Comparison of ENCODE assay signal across 12 mouse cellular contexts in genomic region chr4:82489939-82490338, GRCm38 (mm10).
DNase-seq lines count a peak whose midpoint lies in the region; ATAC-seq and TF ChIP-seq lines count a peak whose summit lies in the region.
"Had no signal": no experiment of that assay in that cellular context is flagged by ENCODE, and none has a peak within 500 bp of the region (broad histone marks: within the 10 kb centered on the region; RNA-seq: fewer than 3 reads in every experiment).

No protein-coding gene starts in this region.

- no peak for DNase-seq in forebrain, embryonic 14.5 days (ENCODE audit: low spot score)
- no peak for DNase-seq in ES-E14 (ENCODE audit: low read depth, low spot score)
- no peak for DNase-seq in hindbrain, postnatal 0 days (ENCODE audit: low spot score)
- no peak for DNase-seq in cerebellum, postnatal 10 days
- DNase-seq in thymus, postnatal 36 days, result no peak
- DNase-seq: adrenal gland, adult 8-10 months; kidney, postnatal 25 days had no signal

- no peak for TF ChIP-seq CTCF in hindbrain, postnatal 0 days (IDR thresholded peaks at IDR 0.05; ENCODE audit: low read depth)

- H3K27ac ChIP-seq in forebrain, embryonic 14.5 days (ENCODE audit: low read depth, low read length), result no peak overlapping the region
- H3K27ac ChIP-seq in forebrain, embryonic 12.5 days, result no peak overlapping the region
- H3K27ac ChIP-seq in hindbrain, embryonic 15.5 days (replicated peaks), result no peak overlapping the region
- H3K27ac ChIP-seq in hindbrain, embryonic 12.5 days, result no peak overlapping the region
- H3K27ac ChIP-seq in ES-E14 (ENCODE audit: insufficient read depth, low read depth, low read length, poor library complexity, severe bottlenecking), result peak overlapping the region; percentile 50; the same call in 1 of the 2 replicates
- H3K27ac ChIP-seq in hindbrain, postnatal 0 days, result no peak overlapping the region
- H3K27ac ChIP-seq: liver, embryonic 15.5 days; midbrain, embryonic 12.5 days had no signal

- in situ Hi-C loops in ES-E14 (cut with MboI; ENCODE audit: low sequenced_read_pairs in 2 of 2, unreplicated experiment in 2 of 2), result no loop called here

- H3K4me2 ChIP-seq in forebrain, embryonic 14.5 days (ENCODE audit: low read length), result peak overlapping the region; percentile 43
- no peak overlapping the region for H3K4me2 ChIP-seq in forebrain, embryonic 12.5 days
- H3K4me2 ChIP-seq in hindbrain, embryonic 15.5 days, result peak overlapping the region; percentile 22
- H3K4me2 ChIP-seq in hindbrain, embryonic 12.5 days (replicated peaks), result no peak overlapping the region
- peak overlapping the region; percentile 16; the same call in 1 of the 2 replicates for H3K4me2 ChIP-seq in hindbrain, postnatal 0 days (ENCODE audit: low read depth, low read length)
- H3K4me2 ChIP-seq: liver, embryonic 15.5 days; midbrain, embryonic 12.5 days had no signal

- 40% methylated on average over 2 of the region's 2 CpGs for WGBS in forebrain, embryonic 14.5 days
- WGBS in forebrain, embryonic 12.5 days, result 51% methylated on average over 2 of the region's 2 CpGs
- WGBS in hindbrain, embryonic 15.5 days, result 23% methylated on average over 2 of the region's 2 CpGs
- WGBS in hindbrain, embryonic 12.5 days, result 21% methylated on average over 2 of the region's 2 CpGs
- WGBS in hindbrain, postnatal 0 days, result 32% methylated on average over 2 of the region's 2 CpGs

- peaks cover 19% of the 10 kb centered on the region for H3K36me3 ChIP-seq in forebrain, embryonic 14.5 days (ENCODE audit: control insufficient read depth, insufficient read depth, low read length)
- peaks cover 21% of the 10 kb centered on the region for H3K36me3 ChIP-seq in forebrain, embryonic 12.5 days (replicated peaks)
- no peaks in the 10 kb centered on the region for H3K36me3 ChIP-seq in hindbrain, embryonic 15.5 days
- peaks cover 4% of the 10 kb centered on the region; the same call in 1 of the 2 replicates for H3K36me3 ChIP-seq in hindbrain, embryonic 12.5 days
- no peaks in the 10 kb centered on the region for H3K36me3 ChIP-seq in ES-E14 (ENCODE audit: control insufficient read depth, insufficient read depth, low read length, poor library complexity, severe bottlenecking)
- H3K36me3 ChIP-seq in hindbrain, postnatal 0 days (ENCODE audit: insufficient read depth, low read length), result no peaks in the 10 kb centered on the region
- H3K36me3 ChIP-seq: liver, embryonic 15.5 days had no signal

- no peak for ATAC-seq in forebrain, embryonic 14.5 days
- ATAC-seq in forebrain, embryonic 12.5 days (ENCODE audit: low FRiP score), result no peak
- ATAC-seq in hindbrain, embryonic 15.5 days (ENCODE audit: low FRiP score, low read depth), result no peak
- no peak for ATAC-seq in hindbrain, embryonic 12.5 days (ENCODE audit: low FRiP score)
- no peak for ATAC-seq in hindbrain, postnatal 0 days

- peaks cover 27% of the 10 kb centered on the region for H3K4me1 ChIP-seq in forebrain, embryonic 14.5 days (ENCODE audit: control insufficient read depth, insufficient read depth, low read length)
- H3K4me1 ChIP-seq in forebrain, embryonic 12.5 days, result peaks cover 26% of the 10 kb centered on the region
- peaks cover 31% of the 10 kb centered on the region for H3K4me1 ChIP-seq in hindbrain, embryonic 15.5 days (replicated peaks)
- H3K4me1 ChIP-seq in hindbrain, embryonic 12.5 days, result peaks cover 11% of the 10 kb centered on the region
- H3K4me1 ChIP-seq in ES-E14 (ENCODE audit: control insufficient read depth in 2 of 2, insufficient read depth in 2 of 2, low read length in 2 of 2, poor library complexity in 1 of 2), result peaks cover 4 to 11% of the 10 kb centered on the region in 2 experiments; a peak in 3 of 4 replicates
- 0 out of 2 replicates have a peak, but pooled peaks cover 3% of the 10 kb centered on the region for H3K4me1 ChIP-seq in hindbrain, postnatal 0 days (ENCODE audit: insufficient read depth, low read length)

- H3K4me3 ChIP-seq in forebrain, embryonic 14.5 days (ENCODE audit: low read depth, low read length), result no peak overlapping the region
- H3K4me3 ChIP-seq in forebrain, embryonic 12.5 days (replicated peaks), result no peak overlapping the region
- no peak overlapping the region for H3K4me3 ChIP-seq in hindbrain, embryonic 15.5 days
- H3K4me3 ChIP-seq in hindbrain, embryonic 12.5 days, result no peak overlapping the region
- H3K4me3 ChIP-seq in ES-E14 (ENCODE audit: insufficient read depth in 1 of 2, low read depth in 1 of 2, low read length in 2 of 2, poor library complexity in 1 of 2, severe bottlenecking in 1 of 2), result no peak overlapping the region
- no peak overlapping the region for H3K4me3 ChIP-seq in hindbrain, postnatal 0 days (ENCODE audit: low read length)
- H3K4me3 ChIP-seq: liver, embryonic 15.5 days; midbrain, embryonic 12.5 days had no signal

- H3K9ac ChIP-seq in forebrain, embryonic 14.5 days (ENCODE audit: low read length), result 0 out of 2 replicates have a peak overlapping the region, but pooled peaks have one; percentile 5
- H3K9ac ChIP-seq in forebrain, embryonic 12.5 days, result no peak overlapping the region
- H3K9ac ChIP-seq in hindbrain, embryonic 15.5 days, result no peak overlapping the region
- no peak overlapping the region for H3K9ac ChIP-seq in hindbrain, embryonic 12.5 days
- H3K9ac ChIP-seq in ES-E14 (ENCODE audit: insufficient read depth, low read depth, low read length, poor library complexity, severe bottlenecking), result no peak overlapping the region
- H3K9ac ChIP-seq in hindbrain, postnatal 0 days (replicated peaks; ENCODE audit: low read length), result no peak overlapping the region
- H3K9ac ChIP-seq: liver, embryonic 15.5 days; midbrain, embryonic 12.5 days had no signal

- H3K9me3 ChIP-seq in forebrain, embryonic 14.5 days (replicated peaks; ENCODE audit: control insufficient read depth, low read length), result no peaks in the 10 kb centered on the region
- no peaks in the 10 kb centered on the region for H3K9me3 ChIP-seq in forebrain, embryonic 12.5 days
- no peaks in the 10 kb centered on the region for H3K9me3 ChIP-seq in hindbrain, embryonic 15.5 days
- H3K9me3 ChIP-seq in hindbrain, embryonic 12.5 days (replicated peaks), result no peaks in the 10 kb centered on the region
- H3K9me3 ChIP-seq in ES-E14 (ENCODE audit: control insufficient read depth, insufficient read depth, low read depth, low read length), result no peaks in the 10 kb centered on the region
- H3K9me3 ChIP-seq in hindbrain, postnatal 0 days (ENCODE audit: low read length), result no peaks in the 10 kb centered on the region
- H3K9me3 ChIP-seq: liver, embryonic 15.5 days; midbrain, embryonic 12.5 days had no signal

- H3K27me3 ChIP-seq in forebrain, embryonic 14.5 days (replicated peaks; ENCODE audit: control insufficient read depth, insufficient read depth, low read length), result no peaks in the 10 kb centered on the region
- H3K27me3 ChIP-seq in forebrain, embryonic 12.5 days, result no peaks in the 10 kb centered on the region
- H3K27me3 ChIP-seq in hindbrain, embryonic 15.5 days, result no peaks in the 10 kb centered on the region
- H3K27me3 ChIP-seq in hindbrain, embryonic 12.5 days, result no peaks in the 10 kb centered on the region; the same call in 1 of the 2 replicates
- H3K27me3 ChIP-seq in hindbrain, postnatal 0 days (ENCODE audit: insufficient read depth, low read length), result no peaks in the 10 kb centered on the region
- H3K27me3 ChIP-seq: liver, embryonic 15.5 days; midbrain, embryonic 12.5 days had no signal

TF ChIP-seq in ES-E14, 5 proteins besides CTCF, POLR2A, EP300 and RAD21:
- TF ChIP-seq ZNF384 (IDR thresholded peaks at IDR 0.05; ENCODE audit: low read depth, low read length) (no peak), ZC3H11A (IDR thresholded peaks at IDR 0.05; ENCODE audit: borderline replicate concordance, low read depth, low read length) (no peak), HCFC1 (IDR thresholded peaks at IDR 0.05; ENCODE audit: borderline replicate concordance, insufficient read depth, low read length) (no peak), MAFK (IDR thresholded peaks at IDR 0.05; ENCODE audit: insufficient read depth, low read depth, low read length) (no peak), CHD2 (IDR thresholded peaks at IDR 0.05; ENCODE audit: low read depth, low read length) (no peak)

Comparison
In these comparisons a context has a peak if more than half of its experiments do, and no peak if none do; other contexts are left out.
1. H3K4me2 ChIP-seq: peak in forebrain, embryonic 14.5 days (single experiment), hindbrain, embryonic 15.5 days (single experiment) and hindbrain, postnatal 0 days (single experiment); none in forebrain, embryonic 12.5 days (single experiment) and hindbrain, embryonic 12.5 days (single experiment).